Mouse (Mus musculus) left cerebral cortex, adult 11 months (tissue): ENCODE data around the gene Rad9a.
A peak's percentile ranks its signal among the peaks of the same experiment; 100 is the strongest.

Source experiments
- DNase-seq: peaks from one replicate; pipeline ENCODE4 v3.0.0; 2022; ENCODE audit warnings: low spot score

Rad9a gene

DNA sequence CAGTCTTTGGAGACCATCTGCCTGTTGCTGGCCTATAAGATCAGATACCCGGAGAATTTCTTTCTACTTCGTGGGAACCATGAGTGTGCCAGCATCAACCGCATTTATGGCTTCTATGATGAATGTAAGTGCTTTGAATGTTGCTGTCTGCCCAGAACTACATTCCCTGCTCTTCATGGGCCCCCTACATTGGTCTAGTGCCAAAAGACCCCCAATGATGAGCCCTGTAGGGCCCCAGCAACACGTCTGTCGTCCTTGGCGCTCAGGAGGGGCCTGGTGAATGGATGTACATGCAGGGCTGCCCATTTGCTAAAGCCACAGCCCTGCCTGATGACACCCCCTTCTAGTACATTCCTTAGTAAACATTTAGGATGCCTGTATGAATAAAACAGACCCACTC lies 8.3 kb downstream of the Rad9a start:
- DNase-seq: no peak

DNA sequence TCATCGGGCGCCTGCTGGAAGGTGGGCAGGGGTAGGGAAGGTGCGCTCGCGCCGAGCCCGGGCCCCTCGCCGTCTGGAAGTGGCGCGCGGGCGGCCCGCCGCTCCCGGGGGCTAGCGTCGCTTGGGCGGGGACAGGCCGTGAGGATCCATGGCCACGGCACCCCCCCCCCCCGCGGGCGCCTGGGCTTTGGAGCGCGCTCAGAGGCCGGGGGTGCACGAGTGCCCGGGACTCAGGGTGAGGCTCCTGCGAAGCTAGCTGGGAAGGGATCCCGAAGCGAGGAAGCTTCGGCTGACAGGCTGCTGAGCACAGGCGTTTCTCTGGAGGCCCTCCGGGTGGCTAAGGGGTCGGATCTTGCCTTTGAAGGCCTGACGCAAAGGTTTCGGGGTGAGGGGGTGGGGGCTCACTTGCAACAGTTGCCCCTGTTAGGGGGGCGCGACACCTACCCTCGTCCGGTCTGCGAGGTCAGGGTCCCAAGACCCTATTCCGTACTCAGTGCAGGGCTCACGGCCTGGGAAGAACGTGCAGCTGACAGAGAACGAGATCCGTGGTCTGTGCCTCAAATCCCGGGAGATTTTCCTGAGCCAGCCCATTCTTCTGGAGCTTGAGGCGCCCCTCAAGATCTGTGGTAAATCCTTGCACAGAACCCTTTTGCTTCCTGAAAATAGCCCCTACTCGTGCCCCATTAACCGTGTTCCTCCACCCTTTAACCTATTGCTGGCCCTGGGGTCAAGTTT lies 9.0 kb downstream of the Rad9a start:
- no peak for DNase-seq

GRCm38 (mm10) chr19:4191528-4192250 lies 9.8 kb downstream of the Rad9a start, which contains the start of gene Ppp1ca:
Ppp1ca (plus strand) TSS chr19:4192065.
- DNase-seq: peak; percentile 85

- no peak for DNase-seq
Measured at GRCm38 (mm10) chr19:4190831-4191334, 10.6 kb downstream of the Rad9a start, which contains the start of gene Tbc1d10c. Tbc1d10c (minus strand) TSS chr19:4191284.

- no peak for DNase-seq
Measured at GRCm38 (mm10) chr19:4189051-4189620, 12.3 kb downstream of the Rad9a start.

DNA sequence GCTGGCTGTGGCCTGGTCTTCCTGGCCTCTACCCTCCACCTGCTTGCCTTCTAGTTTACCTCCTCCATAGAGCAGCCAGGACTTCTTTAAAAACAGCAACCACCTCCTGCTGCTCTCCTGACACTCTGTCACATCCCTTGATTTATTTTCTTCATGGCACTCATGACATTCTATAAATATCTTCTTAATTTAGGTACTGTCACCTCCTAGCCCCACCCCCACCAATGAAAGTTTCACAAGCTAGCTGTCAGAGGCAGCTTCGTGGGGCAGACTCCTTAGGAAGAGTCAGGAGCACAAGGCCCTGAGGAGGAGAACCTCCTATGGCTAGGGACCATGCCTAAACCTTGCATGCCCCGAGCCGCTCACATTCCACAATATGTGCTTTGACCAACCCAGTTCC lies 14.2 kb downstream of the Rad9a start:
- no peak for DNase-seq

DNA sequence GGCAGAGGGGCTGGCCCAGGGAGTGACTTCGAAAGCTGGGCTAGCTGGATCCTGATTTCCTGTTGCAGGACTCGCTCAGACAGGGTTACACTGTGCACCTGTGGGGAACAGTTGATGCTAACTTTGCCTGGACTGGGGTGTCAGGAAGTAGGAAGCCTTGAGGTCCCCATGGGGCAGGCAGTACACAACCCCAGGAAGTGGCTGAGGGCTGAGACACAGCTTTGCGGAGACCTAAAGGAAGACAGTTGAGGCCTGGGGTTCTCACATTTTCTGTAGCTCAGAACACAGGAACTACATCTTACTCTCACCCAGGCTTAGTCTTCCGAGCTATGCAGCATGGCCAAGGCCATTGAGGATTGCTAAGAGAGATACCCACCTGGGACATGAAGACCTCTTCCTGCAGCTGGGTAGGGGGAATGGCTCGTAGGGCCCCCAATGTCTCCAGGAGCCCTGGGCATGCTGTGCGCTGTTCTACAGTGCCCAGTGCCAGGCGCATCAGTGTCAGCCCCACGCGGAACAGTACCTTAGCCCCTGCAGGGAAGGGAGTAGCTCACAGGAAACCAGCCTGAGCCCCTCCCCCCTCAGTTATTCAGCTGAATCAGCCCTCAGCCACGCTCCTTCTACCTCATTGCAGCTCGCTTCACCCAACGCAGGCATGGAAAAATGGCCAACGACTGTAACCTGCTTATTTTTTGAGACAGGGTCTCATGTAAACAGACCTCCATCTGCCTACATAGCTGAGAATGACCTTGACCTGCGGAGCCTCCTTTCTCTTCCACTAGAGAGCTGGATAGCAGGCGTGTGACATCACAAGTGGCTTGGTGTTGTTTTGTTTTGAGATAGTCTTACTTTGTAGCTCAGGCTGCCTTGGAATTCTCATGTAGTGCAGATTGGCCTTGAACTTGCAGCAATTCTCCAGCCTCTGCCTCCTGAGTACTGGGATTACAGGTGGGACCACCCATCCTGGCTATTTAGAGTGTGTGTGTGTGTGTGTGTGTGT lies 16.2 kb downstream of the Rad9a start:
- DNase-seq: no peak

DNA sequence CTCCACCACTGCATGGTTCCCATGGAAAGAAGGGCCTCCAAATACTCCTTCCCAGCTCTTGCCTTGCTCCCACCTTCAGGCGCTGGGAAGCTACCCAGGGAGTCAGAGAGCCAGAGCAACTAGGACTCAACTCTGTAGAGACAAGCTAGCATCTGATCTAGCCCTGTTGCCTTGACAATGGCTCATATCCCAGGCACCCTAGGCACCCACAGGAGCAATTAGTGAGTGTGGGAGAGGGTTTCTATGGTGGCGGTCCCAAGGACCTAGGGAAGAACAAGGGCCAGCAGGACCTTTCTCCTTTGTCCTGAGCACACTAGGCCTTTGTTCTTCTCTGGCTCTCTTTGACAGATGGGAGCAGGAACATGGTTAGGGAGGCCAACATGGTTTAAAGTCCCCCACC lies 17.8 kb downstream of the Rad9a start:
- DNase-seq: no peak

GRCm38 (mm10) chr19:4181892-4182291 lies 19.6 kb downstream of the Rad9a start:
- DNase-seq: no peak

- DNase-seq: no peak
Measured at GRCm38 (mm10) chr19:4180411-4180810, 21.1 kb downstream of the Rad9a start.

DNA sequence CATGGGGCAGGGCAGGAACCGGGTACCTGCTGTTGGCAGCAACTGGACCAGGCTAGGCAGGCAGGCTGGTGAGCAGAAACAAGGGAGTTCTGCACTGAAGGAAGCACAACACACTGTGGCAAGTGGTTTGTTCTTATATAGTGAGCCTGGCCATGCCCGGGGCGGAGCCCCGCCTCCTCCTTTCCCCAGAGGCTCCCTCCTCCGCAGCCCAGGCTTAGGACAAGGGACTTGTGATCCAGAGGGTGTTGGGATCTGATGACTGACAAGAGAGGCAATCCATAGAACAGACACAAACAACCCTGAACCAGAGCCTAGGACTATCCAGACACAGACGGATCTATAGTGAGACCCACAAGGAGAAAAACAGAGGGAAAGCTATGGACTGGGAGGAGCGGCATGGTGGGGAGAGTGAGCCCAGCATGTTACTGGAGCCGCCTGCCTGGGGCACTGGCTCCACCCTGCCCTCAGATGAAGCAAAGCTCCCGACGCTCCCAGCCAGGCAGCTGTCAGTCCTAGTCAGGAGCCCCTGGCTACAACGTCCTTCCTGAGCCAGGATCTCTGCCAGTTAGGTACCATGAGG lies 26.0 kb downstream of the Rad9a start, which contains the start of gene Carns1:
Carns1 (minus strand) TSS at position 112 of the 580 bp plus-strand sequence.
- DNase-seq: no peak

DNA sequence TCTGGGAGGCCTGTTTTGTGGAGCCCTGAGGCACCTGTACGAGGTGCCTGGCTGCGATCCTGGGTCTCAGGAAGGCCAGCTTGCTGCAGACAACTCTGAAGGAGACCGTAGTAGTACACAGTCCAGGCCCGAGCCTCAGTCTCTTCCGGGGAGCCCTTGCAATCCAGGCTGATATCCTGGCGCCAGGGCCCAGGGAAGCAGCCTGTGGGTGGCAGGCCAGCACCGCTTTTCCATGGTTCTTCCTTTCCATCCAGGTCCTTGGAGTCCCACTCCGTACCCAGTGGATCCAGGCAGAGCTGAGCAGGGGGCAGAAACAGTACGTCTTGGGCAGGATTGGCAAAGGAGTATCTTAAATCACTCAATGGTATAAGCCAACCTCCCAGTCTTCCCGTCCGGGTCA lies 28.5 kb downstream of the Rad9a start:
- DNase-seq: no peak

GRCm38 (mm10) chr19:4171393-4172290 lies 29.8 kb downstream of the Rad9a start:
- DNase-seq: no peak

DNA sequence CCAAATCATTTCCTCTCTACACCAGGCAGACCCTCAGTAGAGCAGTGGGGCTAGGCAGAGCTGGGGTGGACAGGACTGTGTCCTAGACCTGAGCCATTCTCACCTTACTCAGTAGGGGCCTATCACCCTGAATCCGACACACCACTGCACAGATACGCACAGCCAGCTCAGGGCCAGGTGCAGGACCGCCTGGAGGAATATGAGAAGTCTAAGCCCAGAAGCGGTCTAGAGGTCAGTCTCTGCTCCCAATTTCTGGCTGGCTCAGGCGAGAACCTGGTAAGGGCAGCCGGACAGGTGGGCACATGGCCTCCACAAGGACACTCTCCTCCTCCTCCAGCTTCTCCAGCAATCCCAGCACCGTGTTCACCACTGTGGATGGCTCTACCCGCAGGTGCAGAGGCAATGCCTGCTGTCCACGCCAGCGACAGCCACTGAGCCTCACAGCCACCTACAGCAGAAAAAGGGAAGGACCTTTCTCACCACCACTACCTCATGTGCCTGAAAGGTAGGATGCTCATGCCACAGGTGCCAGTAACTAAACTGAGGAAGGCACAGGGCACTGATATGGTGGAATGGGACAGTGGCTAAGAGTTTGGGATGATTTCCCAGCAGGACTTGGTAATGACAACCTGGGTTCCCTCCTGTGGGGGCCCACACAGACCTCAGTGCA lies 30.6 kb downstream of the Rad9a start:
- DNase-seq: no peak

- no peak for DNase-seq
Measured at GRCm38 (mm10) chr19:4169810-4170209, 31.7 kb downstream of the Rad9a start.

DNA sequence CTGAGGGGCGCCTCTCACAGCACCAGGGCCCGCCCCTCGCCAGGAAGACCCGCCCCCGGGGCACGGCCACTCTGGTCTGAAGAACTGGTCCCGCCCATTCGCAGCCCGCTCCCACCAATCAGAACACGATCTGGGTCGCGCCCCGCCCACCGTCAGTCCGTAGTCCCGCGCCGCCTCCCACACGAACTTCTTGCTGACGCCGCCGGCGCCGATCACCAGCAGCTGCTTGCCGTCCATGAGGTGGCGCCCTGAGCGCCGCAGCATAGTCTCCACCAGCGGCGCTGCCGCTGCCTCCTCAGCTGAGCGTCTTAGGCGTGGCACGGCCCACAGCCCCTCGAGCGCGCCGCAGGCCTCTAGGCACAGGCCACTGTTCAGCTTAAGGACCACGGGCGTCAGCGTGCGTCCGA lies 32.1 kb downstream of the Rad9a start:
- peak; percentile 99 for DNase-seq

- no peak for DNase-seq
Measured at GRCm38 (mm10) chr19:4166678-4167476, 34.6 kb downstream of the Rad9a start.

- DNase-seq: no peak
Measured at GRCm38 (mm10) chr19:4164721-4165120, 36.7 kb downstream of the Rad9a start.

DNA sequence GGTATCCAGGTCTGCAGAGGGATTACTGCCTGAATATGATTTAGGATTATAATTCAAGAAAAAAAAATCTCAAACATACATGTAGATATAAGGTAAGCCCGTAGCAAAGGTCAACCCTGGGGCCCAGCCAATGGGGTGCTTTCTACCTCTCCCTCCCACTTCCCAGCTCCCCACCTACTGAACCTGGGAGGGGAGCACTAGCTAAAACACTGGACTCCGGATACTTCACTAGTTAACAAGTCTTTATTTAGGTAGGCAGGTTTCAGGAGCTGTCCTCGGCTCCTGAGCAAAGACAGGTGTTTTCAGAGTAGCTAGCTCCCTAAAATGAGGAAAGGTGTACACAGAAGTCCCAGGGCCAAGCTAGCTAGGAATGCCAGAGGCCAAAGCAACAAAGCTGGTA lies 37.4 kb downstream of the Rad9a start:
- DNase-seq: no peak
